Mouse (Mus musculus): Measurements from ENCODE around the gene Rbp7. TPM values are rescaled to one million over a fixed set of nuclear protein-coding genes. Genes with fewer than 3 reads are reported as not detected.

Gene Rbp7
- polyA plus RNA-seq (2012), result not detected in 2 replicates

GRCm38 (mm10) chr4:149454879-149455278 is at the start of gene Rbp7:
TSS of gene Rbp7 (minus strand) at chr4:149454978.
- no peak for TF ChIP-seq GATA1 (IDR thresholded peaks at IDR 0.05; ENCODE audit: low read length)

DNA sequence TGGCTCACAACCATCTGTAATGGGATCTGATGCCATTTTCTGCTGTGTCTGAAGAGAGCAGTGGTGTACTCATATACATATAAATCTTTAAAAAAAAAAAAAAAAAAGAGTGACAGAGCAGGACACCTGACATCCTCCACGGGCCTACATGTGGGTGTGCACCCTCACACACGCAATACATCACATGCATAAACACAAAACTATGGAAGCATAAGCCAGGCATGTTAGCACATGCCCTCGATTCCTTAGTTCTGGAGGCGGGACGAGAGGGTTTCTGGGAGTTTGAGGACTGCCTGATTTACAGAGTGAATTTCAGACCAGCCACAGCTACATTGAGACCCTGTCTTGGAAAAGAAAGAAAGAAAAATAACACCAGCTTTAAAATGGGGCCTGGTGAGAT is 49.6 kb upstream of the Rbp7 start:
- no peak for TF ChIP-seq GATA1 (IDR thresholded peaks at IDR 0.05; ENCODE audit: low read length)

GRCm38 (mm10) chr4:149499790-149500189 is 45.0 kb upstream of the Rbp7 start:
- no peak for TF ChIP-seq GATA1 (IDR thresholded peaks at IDR 0.05; ENCODE audit: low read length)

DNA sequence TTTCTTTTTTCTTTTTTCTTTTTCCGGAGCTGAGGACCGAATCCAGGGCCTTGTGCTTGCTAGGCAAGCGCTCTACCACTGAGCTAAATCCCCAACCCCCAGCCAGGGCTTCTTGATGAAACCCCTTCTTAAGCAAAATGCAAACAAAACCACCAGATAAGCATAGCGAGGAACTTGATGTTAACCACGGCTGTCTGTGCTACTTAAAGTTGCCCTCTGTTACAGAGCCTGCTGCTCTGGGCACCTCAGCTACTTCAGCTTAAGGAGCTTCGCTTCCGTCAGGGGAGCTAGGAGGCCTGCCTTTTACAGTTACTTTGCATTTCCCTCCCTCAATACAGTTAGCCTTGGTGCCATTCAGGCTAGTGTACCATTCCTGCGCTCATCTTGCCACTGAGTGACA is 44.1 kb upstream of the Rbp7 start:
- no peak for TF ChIP-seq GATA1 (IDR thresholded peaks at IDR 0.05; ENCODE audit: low read length)

GRCm38 (mm10) chr4:149496612-149497011 is 41.8 kb upstream of the Rbp7 start:
- no peak for TF ChIP-seq GATA1 (IDR thresholded peaks at IDR 0.05; ENCODE audit: low read length)

- TF ChIP-seq GATA1 (IDR thresholded peaks at IDR 0.05; ENCODE audit: low read length), result no peak
Observed at GRCm38 (mm10) chr4:149491151-149491550, 36.4 kb upstream of the Rbp7 start.

- TF ChIP-seq GATA1 (IDR thresholded peaks at IDR 0.05; ENCODE audit: low read length), result no peak
Observed at GRCm38 (mm10) chr4:149489415-149490240, 34.9 kb upstream of the Rbp7 start.

- TF ChIP-seq GATA1 (IDR thresholded peaks at IDR 0.05; ENCODE audit: low read length), result no peak
Observed at GRCm38 (mm10) chr4:149487729-149488128, 33.0 kb upstream of the Rbp7 start.

DNA sequence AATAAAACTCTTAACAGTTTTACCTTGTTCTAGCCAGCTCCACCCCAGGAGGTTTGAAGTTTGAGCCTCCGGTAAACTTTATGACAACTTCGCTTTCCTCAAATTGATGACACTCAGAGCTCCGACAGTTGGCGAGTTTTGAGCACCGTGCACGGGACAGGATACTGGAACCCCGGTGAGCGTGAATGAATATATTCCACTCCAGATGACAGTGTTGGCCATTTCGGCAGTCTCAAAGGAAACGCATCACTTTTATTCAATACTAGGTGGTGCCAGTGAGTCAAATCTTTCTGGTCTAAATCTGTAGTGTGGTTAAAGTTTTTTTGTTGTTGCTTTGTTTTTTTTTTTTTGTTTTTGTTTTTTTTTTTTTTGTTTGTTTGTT is 31.0 kb upstream of the Rbp7 start:
- TF ChIP-seq GATA1 (IDR thresholded peaks at IDR 0.05; ENCODE audit: low read length), result no peak

- no peak for TF ChIP-seq GATA1 (IDR thresholded peaks at IDR 0.05; ENCODE audit: low read length)
Observed at GRCm38 (mm10) chr4:149485053-149485824, 30.5 kb upstream of the Rbp7 start, which contains the start of the genes Nmnat1 and Lzic. TSS of gene Nmnat1 (minus strand) at chr4:149485202. TSS of gene Lzic (plus strand) at chr4:149485229.

GRCm38 (mm10) chr4:149484566-149484965 is 29.8 kb upstream of the Rbp7 start:
- no peak for TF ChIP-seq GATA1 (IDR thresholded peaks at IDR 0.05; ENCODE audit: low read length)

GRCm38 (mm10) chr4:149477078-149477477 is 22.3 kb upstream of the Rbp7 start, which contains the start of gene Tmem274:
TSS of gene Tmem274 (plus strand) at chr4:149477378.
- TF ChIP-seq GATA1 (IDR thresholded peaks at IDR 0.05; ENCODE audit: low read length), result no peak

DNA sequence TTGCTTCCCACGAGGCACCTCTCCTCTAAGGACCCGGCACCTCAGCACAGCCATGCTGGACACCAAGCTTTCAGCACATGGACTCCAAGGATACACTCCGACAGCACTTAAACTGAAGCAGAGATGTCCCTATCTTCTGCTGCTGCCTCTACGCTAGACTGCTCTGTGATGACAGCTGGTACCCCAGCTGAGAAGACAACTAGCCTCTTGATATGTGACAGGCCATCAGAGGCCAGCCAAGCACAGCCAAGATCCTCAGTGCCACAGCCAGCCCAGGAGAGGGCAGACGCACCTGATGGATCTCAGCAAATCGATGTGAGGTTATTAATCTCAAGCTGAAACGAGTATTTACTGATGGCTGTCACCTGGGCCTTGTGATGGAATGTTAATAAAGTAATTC is 20.3 kb upstream of the Rbp7 start:
- TF ChIP-seq GATA1 (IDR thresholded peaks at IDR 0.05; ENCODE audit: low read length), result no peak

DNA sequence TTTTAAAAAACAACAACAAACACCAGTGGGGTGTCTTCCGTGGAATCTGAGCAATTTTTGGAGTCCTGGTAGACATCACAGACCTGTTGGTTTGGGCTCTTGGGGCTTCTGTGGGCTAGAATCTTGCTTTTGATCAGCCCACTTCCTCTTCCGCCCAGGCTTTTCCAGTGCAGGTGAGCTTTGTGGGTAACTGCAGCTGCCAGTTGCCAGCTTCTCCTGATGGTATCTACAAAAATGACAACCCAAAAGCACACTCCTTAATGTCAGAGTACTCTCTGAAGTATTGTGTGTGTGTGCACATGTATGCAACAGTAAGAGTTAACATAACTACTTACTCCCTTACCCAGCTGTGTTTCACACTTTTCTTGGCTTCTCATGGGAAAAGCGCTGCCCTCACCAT is 14.8 kb upstream of the Rbp7 start:
- TF ChIP-seq GATA1 (IDR thresholded peaks at IDR 0.05; ENCODE audit: low read length), result no peak

DNA sequence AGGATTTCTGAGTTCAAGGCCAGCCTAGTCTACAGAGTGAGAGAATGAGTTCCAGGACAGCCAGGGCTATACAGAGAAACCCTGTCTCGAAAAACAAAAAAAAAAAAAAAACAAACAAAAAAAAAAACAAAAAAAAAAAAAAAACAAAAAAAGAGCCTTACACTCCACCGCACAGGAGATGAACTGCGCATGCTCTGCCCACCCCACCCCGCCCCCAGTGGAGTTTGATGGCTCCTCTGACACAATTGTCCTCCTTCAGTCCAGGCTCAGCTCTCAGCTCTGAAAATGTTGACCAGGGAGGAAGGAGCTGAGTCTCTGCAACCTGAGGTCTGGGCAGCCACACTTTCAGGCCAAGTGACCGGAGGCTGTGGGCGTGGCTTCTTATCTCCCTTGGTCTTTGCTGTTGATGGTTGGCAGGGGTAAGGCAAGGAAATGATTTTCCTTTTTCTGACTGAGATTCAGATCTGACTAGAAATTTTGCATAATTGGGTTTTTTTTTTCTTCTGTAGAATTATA is 8.7 kb upstream of the Rbp7 start:
- no peak for TF ChIP-seq GATA1 (IDR thresholded peaks at IDR 0.05; ENCODE audit: low read length)

DNA sequence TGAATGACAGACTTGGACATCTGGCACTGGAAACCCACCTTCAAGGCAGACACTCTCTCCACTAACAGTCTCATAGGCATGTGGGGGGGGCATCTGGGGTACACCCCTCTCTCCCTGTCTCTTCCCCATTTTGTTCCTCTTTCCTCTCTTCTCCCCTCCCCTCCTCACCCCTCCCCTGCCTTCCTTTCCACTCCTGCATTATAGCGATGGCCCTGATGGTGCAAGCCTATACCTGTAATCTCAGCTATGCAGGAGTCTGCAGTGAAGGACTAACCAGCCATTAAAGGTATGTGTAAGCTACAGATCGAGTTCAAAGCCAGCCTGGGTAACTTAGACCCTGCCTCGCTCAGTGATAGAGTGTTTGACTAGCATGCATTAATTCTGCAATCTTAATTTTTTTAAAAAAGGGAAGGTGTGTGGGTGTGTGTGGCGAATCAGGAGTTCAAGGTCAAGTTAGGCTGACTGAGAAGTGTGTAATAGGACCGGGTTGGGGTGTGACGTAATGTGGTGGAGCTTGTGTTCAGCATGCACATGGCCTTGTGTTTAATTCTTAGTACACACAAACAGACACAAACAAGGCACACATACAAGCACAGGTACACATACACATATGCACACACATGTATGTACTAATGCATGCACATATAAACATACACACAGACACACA is 7.7 kb upstream of the Rbp7 start:
- TF ChIP-seq GATA1 (IDR thresholded peaks at IDR 0.05; ENCODE audit: low read length), result no peak

Data from G1E-ER4 (cell line).